Mouse (Mus musculus) kidney, adult 18-20 months (tissue): ENCODE measurements at regions not wholly inside any gene's neighbourhood (a gene's known extent, or its start where the extent isn't known, plus 50 kb on each side); places are given as distances from the start of the nearest gene placed in this dataset.
"Not testable (repeated sequence)": the region's sequence is repeated elsewhere in the genome, so short reads cannot be mapped to it uniquely, and the experiment has no call there.

Experiments used
- DNase-seq: peaks from one replicate; pipeline ENCODE4 v3.0.0; 2021

DNA sequence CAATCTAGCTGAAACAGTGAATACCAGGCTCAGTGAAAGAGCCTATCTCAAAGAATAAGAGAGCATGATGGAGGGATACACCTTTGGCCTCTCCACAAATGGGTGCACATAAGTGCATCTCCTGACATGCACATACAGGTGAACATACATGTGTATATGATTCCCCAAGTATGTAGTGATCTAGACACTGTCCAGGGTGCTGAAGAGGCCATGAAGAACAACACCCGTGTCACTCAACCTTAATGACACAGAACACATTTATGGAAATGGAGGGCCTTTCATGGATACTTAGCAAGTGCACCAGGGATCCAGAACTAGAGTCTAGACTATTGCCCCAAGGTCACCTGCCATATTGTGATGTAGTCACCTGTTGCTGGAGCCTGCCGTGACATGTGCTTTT is 56.9 kb downstream of the Spata19 start:
- no peak for DNase-seq

DNA sequence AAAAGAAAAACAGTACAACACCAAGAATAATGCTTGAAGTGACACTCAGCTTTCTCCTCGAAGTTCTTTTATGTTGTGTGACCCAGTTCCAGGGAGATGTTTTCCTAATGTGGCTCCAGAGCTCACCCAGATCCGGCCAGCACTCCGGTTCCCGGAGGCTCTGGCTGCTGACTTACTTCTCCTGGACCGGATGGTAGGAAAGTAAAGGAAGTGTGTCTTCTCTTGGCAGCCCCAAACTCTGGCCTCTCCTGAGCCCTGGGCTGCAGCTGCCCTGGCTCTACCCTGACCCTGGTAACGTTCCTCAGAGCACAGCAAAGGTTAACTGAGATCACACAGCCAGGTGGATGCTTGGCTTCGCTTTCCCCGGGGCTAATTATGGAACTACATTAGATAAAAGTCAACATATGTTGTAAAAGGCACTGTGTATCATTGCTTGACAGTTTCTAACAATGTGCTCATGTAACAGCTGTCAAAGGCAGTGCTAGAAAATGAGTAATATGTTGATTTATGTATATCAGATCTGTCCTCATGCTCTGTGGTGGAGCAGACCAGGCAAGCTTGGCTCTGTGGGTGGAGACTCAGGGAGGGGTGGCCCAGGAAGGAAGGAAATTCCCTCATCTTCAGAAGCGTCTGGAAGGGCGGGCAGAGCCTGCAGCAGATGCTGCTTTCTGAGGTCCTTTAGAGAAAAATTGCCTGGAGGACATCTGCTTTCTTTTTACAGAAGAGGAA is 57.5 kb downstream of the Spata19 start:
- DNase-seq, result no peak

DNA sequence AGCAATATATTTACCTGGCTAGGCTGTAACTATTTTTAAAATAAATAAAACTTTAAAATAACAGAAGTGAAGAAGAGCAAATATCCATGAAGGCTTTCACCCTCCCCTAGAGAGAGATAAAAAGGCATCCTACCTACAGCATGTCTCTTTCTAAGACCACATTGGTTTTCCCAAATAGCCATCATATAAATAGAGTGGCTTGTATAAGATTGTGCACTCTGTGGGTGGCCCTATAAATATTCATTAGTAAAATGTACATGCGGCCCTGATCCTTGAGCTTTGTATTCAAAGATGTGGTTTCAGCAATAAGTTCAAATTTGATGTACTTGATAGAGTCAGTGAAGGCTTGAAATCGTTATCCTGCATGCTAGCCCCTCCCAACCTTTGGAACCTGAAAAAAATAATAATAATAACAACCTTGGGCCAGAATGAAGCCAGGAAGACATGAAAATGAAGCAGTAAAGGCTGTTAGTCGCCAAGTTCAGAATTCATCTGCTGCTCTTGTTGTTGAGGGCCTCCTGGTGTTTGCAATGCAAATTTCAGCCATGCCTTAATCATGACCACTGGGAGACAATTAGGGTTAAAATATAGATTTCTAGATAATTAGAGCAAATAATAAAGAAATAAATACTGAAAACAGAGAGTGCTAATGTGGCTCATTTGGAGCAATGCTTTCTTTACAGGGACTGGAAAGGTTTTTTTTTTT is 61.9 kb downstream of the Spata19 start:
- DNase-seq, result no peak

DNA sequence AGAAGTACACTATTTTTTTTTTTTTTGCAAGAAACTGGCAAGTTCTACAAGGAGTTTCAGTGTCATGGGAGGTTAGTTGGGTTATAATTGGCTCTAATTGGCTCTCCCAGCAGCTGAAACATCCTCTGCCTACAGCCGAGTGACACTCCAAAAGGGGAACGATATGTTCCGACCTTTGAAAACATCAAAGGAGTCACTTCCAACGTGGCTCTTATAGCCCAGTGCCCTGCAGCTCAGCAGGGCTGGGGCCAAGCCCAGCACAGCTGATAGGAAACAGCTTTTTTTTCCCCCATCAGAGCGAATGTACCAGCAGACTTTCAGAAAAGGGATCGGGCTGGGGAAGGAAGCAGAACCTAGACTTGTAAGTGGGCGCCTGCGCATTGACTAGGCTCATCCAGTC is 64.4 kb downstream of the Spata19 start:
- DNase-seq, result no peak

DNA sequence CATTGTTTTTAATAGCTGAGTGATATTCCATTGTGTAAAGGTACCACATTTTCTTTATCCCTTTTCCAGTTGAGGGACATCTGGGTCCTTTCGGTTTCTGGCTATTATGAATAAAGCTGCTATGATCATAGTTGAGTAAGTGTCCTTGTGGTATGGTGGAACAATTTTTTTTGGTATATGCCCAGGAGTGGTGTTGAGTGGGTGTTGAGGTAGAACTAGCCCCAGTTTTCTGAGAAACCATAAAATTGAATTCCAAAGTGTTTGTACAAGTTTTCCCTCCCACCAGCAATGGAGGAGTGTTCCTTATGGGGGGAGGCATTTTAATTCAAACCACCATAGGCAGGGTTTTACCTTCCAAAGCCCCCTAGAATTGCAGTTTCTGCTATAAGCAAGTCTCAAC is 67.4 kb downstream of the Spata19 start:
- no peak for DNase-seq

DNA sequence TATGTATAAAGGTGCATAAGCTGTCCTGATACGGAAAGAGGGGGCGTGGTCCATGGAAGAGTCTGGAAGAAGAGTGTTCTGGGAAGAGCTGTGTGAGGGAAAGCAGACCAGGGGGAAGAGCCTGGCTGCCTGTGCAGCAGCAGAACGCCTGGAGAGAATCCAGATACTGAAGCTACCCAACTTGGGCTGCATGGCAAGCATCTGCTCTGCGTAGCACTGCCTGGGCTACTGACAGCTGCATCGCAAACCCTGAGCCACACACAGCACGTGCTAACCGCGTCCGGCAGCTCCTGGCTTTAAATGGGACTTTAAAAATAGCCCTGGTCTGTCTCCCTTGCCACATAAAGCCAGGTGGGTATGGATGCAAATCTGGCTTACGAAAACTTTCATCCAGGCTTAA is 78.9 kb downstream of the Spata19 start:
- DNase-seq, result no peak

DNA sequence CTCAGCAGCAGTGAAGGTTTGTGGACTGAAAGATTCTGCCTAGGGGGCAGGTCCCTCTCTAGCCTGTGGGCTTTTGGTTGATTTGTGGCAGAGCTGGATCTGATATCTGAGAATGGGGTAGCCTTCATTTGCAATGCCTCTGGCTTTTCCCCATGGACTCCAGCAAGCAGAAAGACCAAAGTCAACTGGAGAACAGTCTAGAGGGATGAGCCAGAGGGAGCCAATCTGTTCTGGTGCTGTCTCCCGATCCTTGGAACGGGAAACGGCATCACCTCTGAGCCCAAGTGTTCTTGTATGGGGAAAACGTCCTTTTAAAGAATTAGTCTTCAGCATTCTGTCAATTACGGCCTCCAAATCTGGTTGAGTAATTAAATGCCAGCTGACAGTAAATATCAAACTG is 80.0 kb downstream of the Spata19 start:
- no peak for DNase-seq

DNA sequence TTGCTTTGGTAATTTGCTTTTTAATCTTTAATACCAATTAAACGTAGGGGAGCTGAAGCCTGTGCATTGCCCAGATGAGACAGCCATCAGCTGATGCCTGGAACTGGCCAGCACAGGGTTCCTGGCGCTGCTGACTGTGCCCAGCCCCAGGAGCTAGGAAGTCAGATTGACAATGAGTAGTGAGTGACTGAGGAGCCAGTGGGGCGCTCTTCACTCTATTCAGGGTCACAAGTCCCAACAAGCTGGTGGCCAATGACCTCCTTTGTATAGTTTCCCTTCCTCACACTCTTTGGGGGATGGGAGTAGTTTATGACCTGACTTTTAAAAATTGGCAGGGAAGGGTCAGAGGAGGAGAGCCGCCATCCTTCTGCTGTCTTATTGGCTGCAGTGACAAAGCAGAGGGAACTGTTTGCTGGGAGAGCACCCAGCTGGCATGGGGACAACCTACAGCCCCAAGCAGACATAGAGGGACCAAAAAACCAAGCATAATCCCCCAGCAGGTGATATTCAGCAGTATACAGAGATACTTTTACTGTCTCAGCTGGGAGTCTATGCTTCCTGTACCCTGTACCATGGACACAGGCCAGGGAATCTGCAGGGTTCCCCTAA is 80.6 kb downstream of the Spata19 start:
- no peak for DNase-seq

DNA sequence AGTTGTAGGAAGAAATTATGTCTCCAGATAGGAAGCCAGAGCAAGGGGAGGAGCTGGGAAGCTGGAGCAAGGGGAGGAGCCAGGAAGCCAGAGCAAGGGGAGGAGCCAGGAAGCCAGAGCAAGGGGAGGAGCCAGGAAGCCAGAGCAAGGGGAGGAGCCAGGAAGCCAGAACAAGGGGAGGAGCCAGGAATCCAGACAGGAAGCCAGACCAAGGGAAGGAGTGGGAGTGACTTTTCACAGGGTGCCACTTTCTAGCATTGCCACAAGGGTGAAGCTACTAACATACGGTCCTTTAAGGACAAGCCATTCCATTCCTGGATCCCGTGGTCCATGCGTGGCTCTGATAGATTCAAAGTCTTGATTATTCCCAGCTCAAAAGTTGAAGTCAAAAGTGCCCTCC is 81.7 kb downstream of the Spata19 start:
- no peak for DNase-seq

DNA sequence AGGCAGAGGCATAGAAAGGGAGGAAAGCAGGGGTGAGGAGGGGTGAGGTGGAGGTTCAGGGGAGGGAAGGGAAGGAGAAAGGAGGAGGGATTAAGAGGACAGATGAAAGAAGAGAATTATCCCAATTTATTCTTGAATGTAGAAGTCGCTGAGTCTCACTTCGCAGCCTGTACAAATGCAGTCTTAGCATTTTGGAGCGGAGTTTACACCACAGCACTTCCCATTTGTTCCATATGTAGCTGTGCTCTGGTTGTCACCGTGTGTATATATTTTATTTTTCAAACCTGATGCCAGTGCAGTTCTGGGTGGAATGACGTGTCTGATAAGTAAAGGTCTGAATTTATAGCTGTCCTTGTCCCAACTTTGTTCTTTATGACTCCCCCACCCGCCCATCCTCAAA is 105.2 kb downstream of the Spata19 start:
- DNase-seq, result no peak

DNA sequence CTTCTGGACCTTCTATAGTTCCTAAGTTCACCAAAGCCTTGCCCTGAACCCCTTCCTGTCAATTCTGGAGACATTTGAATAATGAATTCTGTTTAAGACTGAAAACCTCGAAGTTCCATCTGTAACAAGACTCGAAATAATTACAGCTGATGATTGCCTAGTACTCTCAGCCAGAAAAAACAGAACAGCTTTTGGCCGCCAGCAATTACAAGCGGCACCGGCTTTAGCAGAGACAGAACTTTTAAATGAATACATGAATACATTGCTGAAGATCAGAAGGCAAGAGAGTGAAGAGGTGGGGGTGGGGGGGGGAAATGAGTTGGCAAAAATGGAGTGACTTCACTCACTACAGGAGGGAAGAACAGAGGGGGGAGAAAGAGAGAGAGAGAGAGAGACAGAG is 112.6 kb downstream of the Spata19 start:
- no peak for DNase-seq

DNA sequence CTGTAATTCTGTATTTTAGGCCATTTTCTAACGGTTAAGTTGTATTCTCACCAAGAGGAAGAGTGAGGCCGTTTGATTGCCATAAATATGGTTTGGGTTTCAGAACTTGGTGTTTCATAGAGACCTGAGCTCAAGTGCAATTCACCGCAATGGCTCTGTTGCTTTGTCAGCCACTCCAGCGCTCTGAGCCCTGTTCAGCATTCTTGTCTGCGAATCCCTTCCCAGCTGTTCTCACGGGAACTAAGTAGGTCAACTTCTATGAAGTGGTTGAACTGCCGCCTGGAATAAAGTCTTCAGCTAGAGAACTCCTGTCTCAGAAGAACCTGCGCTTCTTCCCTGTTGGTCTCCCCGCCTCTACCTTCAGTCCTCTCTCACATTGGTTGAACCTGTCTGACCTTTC is 113.1 kb downstream of the Spata19 start:
- no peak for DNase-seq

DNA sequence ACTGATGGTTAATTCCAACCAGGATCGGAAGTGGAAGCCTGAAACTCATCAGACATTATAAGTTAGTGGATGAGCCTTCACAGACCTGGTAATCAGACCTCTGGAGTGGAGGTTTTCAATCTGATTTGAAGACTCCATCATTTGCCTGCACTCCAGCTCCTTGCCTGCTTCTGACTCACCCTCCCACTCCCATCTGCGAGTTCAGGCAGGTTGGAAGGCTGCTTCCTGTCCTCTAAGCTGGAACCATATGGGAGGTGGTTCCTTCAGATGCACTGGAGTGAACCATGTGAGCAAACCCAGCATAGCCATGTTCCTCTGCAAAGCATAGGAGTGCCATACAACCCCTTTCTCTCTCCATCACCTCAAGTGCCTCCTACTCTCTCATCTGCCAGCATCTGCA is 114.6 kb downstream of the Spata19 start:
- DNase-seq, result no peak

DNA sequence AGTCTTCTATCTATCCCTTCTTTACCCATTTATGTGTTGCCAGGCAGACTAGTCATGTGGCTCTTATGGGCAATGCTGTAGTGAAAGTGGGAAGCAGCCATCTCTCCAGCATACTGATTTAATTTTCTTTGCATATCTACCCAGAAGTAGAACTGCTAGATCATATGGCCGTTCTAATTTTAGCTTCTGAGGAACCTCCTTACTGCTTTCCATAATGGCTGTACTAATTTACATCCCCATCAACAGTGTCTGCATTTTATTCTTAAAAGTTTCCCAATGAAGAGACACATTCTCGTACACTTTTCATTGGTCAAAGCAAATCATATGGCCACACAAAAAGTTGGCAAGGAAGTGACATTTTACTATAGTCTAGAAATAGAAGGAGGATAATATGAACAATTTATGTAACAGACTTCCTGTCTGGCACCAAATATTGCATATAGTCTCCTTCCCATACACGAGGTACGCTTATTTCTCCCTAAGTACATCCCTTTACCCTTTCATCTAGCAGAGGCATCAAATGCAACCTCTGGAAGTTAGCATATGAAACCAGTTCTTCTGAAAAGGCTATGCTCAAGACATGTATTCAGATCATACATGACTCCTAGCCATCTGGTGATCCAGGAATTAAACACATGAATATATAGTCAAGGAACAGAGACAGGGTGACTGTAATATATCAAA is 119.0 kb downstream of the Spata19 start:
- no peak for DNase-seq

DNA sequence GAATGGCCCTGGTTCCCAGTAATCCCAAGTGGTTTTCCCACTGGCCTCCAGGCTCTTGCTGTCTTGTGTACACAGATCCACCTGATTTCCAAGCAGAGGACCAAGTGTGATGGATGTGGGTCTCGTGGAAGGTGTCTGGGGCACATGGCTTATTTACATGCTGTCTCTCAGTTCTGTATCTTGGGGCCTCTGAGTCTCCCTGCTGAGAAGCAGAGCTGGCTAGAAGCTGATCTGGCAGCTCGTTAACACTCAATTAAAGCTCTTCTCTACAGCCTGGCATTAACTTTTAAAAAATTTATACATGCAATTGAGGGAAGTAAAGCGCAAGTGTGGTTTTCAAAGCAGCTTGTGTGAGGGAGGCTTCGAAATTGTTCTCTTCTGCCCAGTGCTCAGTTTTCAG is 121.4 kb downstream of the Spata19 start:
- DNase-seq, result no peak

DNA sequence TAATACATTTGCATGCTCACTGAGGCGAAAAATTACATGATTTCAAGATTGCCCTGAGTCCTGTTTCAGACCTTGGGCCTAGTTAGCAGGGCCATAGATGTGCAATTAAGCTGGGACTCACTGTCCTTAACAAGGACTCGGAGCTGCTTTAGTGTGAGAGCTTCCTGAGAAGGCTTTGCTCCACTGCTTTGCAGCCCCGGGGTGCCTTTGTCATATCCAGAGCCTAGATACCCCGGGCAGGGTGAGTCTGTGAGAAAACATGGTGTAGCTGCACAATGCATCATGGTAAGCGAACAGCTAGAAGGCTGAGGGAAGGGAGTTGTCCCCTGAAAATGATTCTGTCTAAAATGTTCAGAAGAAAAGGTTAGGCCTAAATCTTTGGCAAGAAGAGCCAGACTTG is 123.1 kb downstream of the Spata19 start:
- DNase-seq, result no peak

DNA sequence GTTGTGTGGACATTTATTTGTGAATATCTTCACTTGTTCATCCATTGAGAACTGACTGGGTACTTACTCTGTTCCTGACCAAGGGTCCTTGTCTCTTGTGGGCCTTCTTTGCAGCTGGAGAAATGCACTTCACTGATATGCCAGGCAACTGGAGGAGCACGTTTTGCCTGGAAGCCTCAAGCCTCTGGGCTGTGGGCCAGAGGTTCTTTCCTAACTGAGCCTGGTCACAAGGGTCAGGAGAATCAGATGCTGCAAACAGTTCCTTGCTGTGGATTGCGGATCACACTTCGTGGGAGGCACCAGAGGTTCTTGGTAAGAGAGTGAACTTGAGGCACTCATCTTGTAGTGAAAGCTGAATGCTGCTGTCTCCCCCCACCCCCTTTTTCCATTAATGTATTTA is 124.6 kb downstream of the Spata19 start:
- DNase-seq, result no peak

DNA sequence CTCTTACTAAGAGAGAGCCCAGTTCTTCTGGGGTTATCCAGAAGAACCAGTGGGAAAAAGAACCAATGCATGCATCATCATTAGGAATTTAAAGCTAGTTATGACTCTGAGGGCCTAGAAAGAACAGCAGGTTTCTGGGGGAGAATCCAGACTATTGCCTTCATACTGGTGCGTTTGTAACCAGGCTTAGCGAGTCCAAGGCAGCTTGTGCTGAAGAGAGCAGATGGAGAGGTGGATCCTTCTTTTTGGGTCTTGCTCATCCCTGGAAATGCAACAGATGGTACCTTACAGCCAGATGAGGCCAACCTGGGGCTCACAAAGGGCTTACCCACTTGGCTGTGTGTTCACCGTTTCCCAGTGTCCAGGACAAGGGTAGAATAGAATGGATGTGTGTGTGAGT is 130.1 kb downstream of the Spata19 start:
- DNase-seq, result no peak

DNA sequence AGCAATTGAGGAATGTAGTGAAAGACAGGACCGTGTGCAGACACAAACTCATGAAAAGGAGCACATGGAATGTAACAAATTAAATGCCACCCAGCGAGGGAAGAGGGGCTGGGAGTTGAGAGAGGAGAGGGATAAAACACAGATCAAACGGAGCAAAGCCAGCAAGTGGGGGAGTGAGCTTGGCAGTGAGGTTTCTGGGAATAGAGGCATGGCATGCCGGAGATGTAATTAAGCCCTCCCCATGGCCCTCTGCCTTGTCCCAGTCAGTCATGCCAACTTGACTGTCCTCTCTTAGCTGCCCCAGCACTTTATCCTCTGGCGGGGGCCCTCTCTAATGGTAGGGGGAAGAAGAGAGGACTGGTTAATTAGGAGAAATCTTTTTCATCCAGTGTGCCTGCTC is 141.9 kb downstream of the Spata19 start:
- no peak for DNase-seq

DNA sequence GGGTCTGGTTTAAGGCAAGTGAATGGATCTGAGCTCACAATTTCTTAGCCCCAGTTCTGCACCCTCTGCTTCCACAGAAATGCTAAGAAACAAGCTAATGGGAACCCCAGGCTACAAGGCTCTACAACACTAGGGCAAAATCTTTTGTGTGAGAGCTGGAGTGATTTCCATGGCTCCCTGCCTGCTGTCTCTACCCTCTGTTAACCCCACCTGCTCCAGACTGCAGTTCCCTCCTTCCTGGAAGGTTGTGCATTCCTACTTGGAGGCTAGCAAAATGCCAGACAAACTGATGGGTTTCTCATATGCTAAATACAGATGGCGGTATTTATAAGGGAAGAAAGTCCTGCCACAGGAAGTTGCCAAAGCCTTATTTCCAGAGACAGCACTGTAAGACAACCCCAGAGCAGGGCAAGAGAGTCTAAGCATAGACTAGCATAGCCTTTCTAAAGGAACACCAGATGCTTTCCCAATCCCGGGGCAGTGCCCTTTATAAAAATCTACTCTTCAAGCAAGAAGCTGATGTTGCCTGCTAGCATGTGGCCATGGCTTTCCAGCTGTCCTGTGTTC is 145.1 kb downstream of the Spata19 start:
- no peak for DNase-seq

DNA sequence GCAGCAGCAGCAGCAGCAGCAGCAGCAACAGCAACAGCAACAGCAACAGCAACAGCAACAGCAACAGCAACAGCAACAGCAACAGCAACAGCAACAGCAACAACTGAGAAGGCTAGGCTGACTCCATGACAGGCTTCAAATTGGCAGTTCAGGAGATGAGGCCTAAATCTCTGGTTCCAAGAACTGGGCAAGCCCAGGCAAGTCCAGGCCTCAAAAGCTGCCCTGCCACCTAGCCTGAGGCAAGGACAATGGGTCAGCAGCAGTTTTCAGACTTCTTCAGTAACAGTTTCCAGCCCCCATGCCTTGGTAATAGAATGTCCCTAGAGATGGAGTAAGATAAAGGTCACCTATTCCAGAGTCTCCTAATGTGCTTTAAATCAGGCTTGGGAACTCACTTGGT is 158.1 kb downstream of the Spata19 start:
- DNase-seq, result not testable (repeated sequence)

DNA sequence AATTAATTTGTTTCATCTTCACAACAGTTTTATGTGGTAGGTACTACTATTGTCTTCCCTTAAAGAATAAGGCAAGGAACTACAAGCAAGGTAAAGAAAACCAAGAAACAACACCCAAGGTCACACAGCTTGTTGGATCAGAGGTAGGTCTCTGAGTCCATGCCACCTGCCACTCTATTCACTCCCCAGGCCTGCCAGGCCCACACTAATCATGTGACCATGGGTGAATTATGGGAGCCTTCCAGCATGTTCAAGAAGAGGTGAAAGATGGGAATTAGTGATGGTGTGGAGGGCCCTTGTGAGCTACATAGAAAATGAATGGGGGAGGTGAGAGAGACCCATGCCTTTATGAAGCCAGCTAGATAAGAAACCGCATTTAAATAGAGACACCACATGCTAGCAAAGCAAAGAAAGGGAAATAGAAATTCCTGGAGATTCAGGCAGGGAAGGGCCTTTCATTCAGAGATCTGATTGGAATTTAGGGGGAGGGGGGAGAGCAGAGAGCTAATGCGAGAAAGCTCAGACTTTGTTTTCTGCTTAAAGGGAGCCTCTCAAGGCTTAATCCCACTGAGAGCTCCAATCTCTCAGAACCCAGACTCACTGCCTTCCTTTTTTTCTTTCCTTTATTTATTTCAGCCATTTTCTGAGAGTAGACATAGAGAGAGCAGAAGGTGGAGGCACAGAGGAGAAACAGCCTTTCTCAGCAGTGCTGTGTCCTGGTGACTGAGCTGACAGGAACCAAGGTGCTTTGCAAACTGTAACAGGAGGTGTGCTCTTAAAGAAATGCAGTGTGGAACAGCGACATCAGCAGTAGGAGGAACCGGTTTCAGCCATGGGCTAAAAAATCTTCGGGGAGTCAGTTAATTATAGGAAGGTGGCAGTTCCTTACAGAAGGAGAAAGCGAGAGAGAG is 160.0 kb downstream of the Spata19 start:
- DNase-seq, result no peak
